Mouse (Mus musculus) midbrain, embryonic 12.5 days (tissue): Measurements from ENCODE around the gene Dpp10. TPM values are rescaled to one million over a fixed set of nuclear protein-coding genes. Genes with fewer than 3 reads are reported as not detected.

Experiments
- ATAC-seq: fragments of 200-750 bp; cut with Nextera tagmentation; 2 replicates; pipeline ENCODE4 v1.8.0; 2017; ENCODE audit warnings: low read depth, moderate TSS enrichment, moderate library complexity; ENCODE audit not compliant: low FRiP score
- H3K27ac ChIP-seq: fragments of 300-500 bp; sonication (generic); replicated peaks from 2 replicates; pipeline ENCODE4 v1.5.1; 2016; ENCODE audit warnings: mild to moderate bottlenecking
- H3K27me3 ChIP-seq: fragments of 300-500 bp; sonication (generic); 2 replicates; pipeline ENCODE4 v1.6.1; 2016; ENCODE audit warnings: mild to moderate bottlenecking
- H3K36me3 ChIP-seq: fragments of 300-500 bp; sonication (generic); 2 replicates; pipeline ENCODE4 v1.6.1; 2016
- H3K4me1 ChIP-seq: fragments of 300-500 bp; sonication (generic); 2 replicates; pipeline ENCODE4 v1.6.1; 2016
- H3K4me2 ChIP-seq: fragments of 300-500 bp; sonication (generic); replicated peaks from 2 replicates; pipeline ENCODE4 v1.6.1; 2016; ENCODE audit warnings: mild to moderate bottlenecking, moderate library complexity
- H3K4me3 ChIP-seq: fragments of 300-500 bp; sonication (generic); 2 replicates; pipeline ENCODE4 v1.5.1; 2016; ENCODE audit warnings: mild to moderate bottlenecking
- H3K9ac ChIP-seq: fragments of 300-500 bp; sonication (generic); replicated peaks from 2 replicates; pipeline ENCODE4 v1.6.1; 2016; ENCODE audit warnings: mild to moderate bottlenecking, moderate library complexity
- H3K9me3 ChIP-seq: fragments of 300-500 bp; sonication (generic); 2 replicates; pipeline ENCODE4 v1.6.1; 2016; ENCODE audit warnings: mild to moderate bottlenecking
- WGBS: fragments of 180-500 bp; shearing (Covaris S2); methylation state at CpG from one replicate; pipeline ENCODE4 v1.1.7; 2016; 5-methylcytosine and 5-hydroxymethylcytosine counted together
- polyA plus RNA-seq: library from polyadenylated mRNA; unstranded; fragments of >200 nt; fragmentation: Nextera tagmentation; extraction: Ambion mirVana; gene quantifications from 2 replicates; pipeline ENCODE4 v1.2.1, GENCODE M21; 2016

Dpp10 gene
- polyA plus RNA-seq, 1 experiment from 2014 or later: 1.1 TPM

- Histone ChIP-seq H3K36me3 (no peaks in the 10 kb centered on the region), H3K9me3 (no peaks in the 10 kb centered on the region), H3K9ac (no peak overlapping the region), H3K27me3 (no peaks in the 10 kb centered on the region), H3K27ac (no peak overlapping the region), H3K4me3 (no peak overlapping the region), H3K4me1 (no peaks in the 10 kb centered on the region), H3K4me2 (no peak overlapping the region)
- WGBS: 79% methylated on average over 1 of the region's 1 CpGs
- ATAC-seq: no peak
Measured at GRCm38 (mm10) chr1:123573713-123574112, 471.6 kb downstream of the Dpp10 start.

GRCm38 (mm10) chr1:123542496-123542895 is 502.9 kb downstream of the Dpp10 start:
- Histone ChIP-seq H3K27me3 (no peaks in the 10 kb centered on the region), H3K9ac (no peak overlapping the region), H3K4me1 (no peaks in the 10 kb centered on the region), H3K4me3 (no peak overlapping the region), H3K27ac (no peak overlapping the region), H3K4me2 (no peak overlapping the region), H3K9me3 (no peaks in the 10 kb centered on the region), H3K36me3 (no peaks in the 10 kb centered on the region)
- ATAC-seq: no peak
- WGBS: 95% methylated on average over 1 of the region's 1 CpGs

GRCm38 (mm10) chr1:123467729-123468128 is 577.6 kb downstream of the Dpp10 start:
- H3K27ac ChIP-seq: no peak overlapping the region
- no peak overlapping the region for H3K4me2 ChIP-seq
- no peaks in the 10 kb centered on the region for H3K27me3 ChIP-seq
- H3K9ac ChIP-seq: no peak overlapping the region
- no peaks in the 10 kb centered on the region for H3K9me3 ChIP-seq
- H3K36me3 ChIP-seq: no peaks in the 10 kb centered on the region
- H3K4me1 ChIP-seq: no peaks in the 10 kb centered on the region
- WGBS: 75% methylated on average over 1 of the region's 1 CpGs
- no peak for ATAC-seq
- no peak overlapping the region for H3K4me3 ChIP-seq

- no peak overlapping the region for H3K4me2 ChIP-seq
- no peaks in the 10 kb centered on the region for H3K27me3 ChIP-seq
- H3K4me1 ChIP-seq: no peaks in the 10 kb centered on the region
- H3K36me3 ChIP-seq: no peaks in the 10 kb centered on the region
- 50% methylated on average over 1 of the region's 1 CpGs for WGBS
- no peak overlapping the region for H3K4me3 ChIP-seq
- no peak overlapping the region for H3K9ac ChIP-seq
- no peak for ATAC-seq
- H3K27ac ChIP-seq: no peak overlapping the region
- no peaks in the 10 kb centered on the region for H3K9me3 ChIP-seq
Measured at GRCm38 (mm10) chr1:123414163-123414562, 631.2 kb downstream of the Dpp10 start.

- WGBS: 72% methylated on average over 2 of the region's 2 CpGs
- H3K4me1 ChIP-seq: no peaks in the 10 kb centered on the region
- H3K4me3 ChIP-seq: no peak overlapping the region
- no peak overlapping the region for H3K9ac ChIP-seq
- no peak for ATAC-seq
- H3K36me3 ChIP-seq: no peaks in the 10 kb centered on the region
- no peak overlapping the region for H3K27ac ChIP-seq
- H3K9me3 ChIP-seq: no peaks in the 10 kb centered on the region
- no peaks in the 10 kb centered on the region for H3K27me3 ChIP-seq
- H3K4me2 ChIP-seq: no peak overlapping the region
Measured at GRCm38 (mm10) chr1:123351300-123351699, 694.1 kb downstream of the Dpp10 start.

- WGBS: 88% methylated on average over 1 of the region's 1 CpGs
- H3K27ac ChIP-seq: no peak overlapping the region
- no peak overlapping the region for H3K9ac ChIP-seq
- H3K4me3 ChIP-seq: no peak overlapping the region
- no peaks in the 10 kb centered on the region for H3K27me3 ChIP-seq
- H3K4me2 ChIP-seq: no peak overlapping the region
- H3K9me3 ChIP-seq: no peaks in the 10 kb centered on the region
- no peaks in the 10 kb centered on the region for H3K36me3 ChIP-seq
- no peaks in the 10 kb centered on the region for H3K4me1 ChIP-seq
- ATAC-seq: no peak
Measured at GRCm38 (mm10) chr1:123337877-123338276, 707.5 kb downstream of the Dpp10 start.

- ATAC-seq: no peak
- WGBS: 90% methylated on average over 2 of the region's 2 CpGs
- Histone ChIP-seq H3K4me3 (no peak overlapping the region), H3K27me3 (no peaks in the 10 kb centered on the region), H3K36me3 (no peaks in the 10 kb centered on the region), H3K4me1 (no peaks in the 10 kb centered on the region), H3K4me2 (no peak overlapping the region), H3K27ac (no peak overlapping the region), H3K9me3 (no peaks in the 10 kb centered on the region), H3K9ac (no peak overlapping the region)
Measured at GRCm38 (mm10) chr1:123316886-123317285, 728.5 kb downstream of the Dpp10 start.
